Mouse (Mus musculus): ENCODE results near the gene Xrra1. TPM values are rescaled to one million over a fixed set of nuclear protein-coding genes. Genes with fewer than 3 reads are reported as not detected.

The Xrra1 gene
- total and polyA plus RNA-seq, 2 experiments from 2014 or later, result 2.1 to 2.4 TPM

DNA sequence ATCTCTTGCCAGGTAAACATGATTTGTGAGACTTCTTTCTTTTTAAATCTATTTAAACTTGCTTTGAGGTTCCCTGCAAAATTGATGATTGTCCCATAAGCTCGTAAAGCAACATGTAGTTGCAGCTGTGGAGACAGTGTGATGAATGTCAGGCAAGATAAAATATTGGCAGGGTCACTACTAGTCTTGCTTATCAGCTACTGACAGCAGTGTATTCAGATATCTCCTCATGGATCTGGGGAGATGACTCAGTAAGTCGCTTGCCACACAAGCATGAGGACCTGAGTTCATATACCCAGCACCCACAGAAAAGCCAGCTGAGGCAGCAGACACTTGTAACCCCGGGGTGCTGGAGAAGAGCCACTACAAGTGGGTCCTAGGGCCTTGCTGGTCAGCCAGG, 48.5 kb downstream of the Xrra1 start:
- H3K4me3 ChIP-seq (ENCODE audit: low read depth, low read length), result no peak overlapping the region
- 87% methylated on average over 3 of the region's 3 CpGs for WGBS
- DNase-seq (ENCODE audit: low spot score) (no peak), ATAC-seq (ENCODE audit: low FRiP score) (no peak)
- no peak overlapping the region for H3K9ac ChIP-seq (replicated peaks; ENCODE audit: low read length, poor library complexity, severe bottlenecking)
- no peaks in the 10 kb centered on the region for H3K27me3 ChIP-seq (ENCODE audit: insufficient read depth, low read length)
- no peaks in the 10 kb centered on the region for H3K4me1 ChIP-seq (ENCODE audit: insufficient read depth, low read length)
- no peak for TF ChIP-seq CTCF (IDR thresholded peaks at IDR 0.05)
- no peak overlapping the region for H3K4me2 ChIP-seq (ENCODE audit: low read depth, low read length, poor library complexity, severe bottlenecking)
- no peaks in the 10 kb centered on the region for H3K36me3 ChIP-seq (ENCODE audit: insufficient read depth, low read length)
- no peak overlapping the region for H3K27ac ChIP-seq (ENCODE audit: low read depth, low read length)
- H3K9me3 ChIP-seq (ENCODE audit: low read length), result no peaks in the 10 kb centered on the region

DNA sequence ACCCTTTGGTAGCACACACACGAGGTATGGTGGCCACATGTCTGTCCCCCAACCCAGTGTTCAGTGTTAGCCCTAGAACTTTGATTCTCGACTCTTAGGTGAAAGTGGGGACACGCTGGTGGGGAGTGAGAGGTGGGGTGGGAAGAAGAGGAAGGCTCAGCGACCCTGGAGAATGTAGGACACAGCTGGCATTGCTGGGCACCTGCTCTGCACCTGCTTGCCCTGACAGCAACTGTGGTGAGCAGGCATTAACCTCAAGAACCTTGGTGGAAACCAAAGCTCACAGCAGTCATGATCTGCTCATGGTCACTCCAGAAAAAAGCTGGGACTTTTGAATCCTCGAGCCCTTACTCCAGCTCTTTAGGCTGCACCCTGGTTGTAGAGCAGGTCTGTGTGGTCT, 52.1 kb downstream of the Xrra1 start:
- H3K27ac ChIP-seq (ENCODE audit: low read depth, low read length), result no peak overlapping the region
- no peaks in the 10 kb centered on the region for H3K4me1 ChIP-seq (ENCODE audit: insufficient read depth, low read length)
- H3K9me3 ChIP-seq (ENCODE audit: low read length), result no peaks in the 10 kb centered on the region
- WGBS, result 80% methylated on average over 5 of the region's 5 CpGs
- no peak overlapping the region for H3K4me3 ChIP-seq (ENCODE audit: low read depth, low read length)
- no peak overlapping the region for H3K9ac ChIP-seq (replicated peaks; ENCODE audit: low read length, poor library complexity, severe bottlenecking)
- H3K36me3 ChIP-seq (ENCODE audit: insufficient read depth, low read length), result no peaks in the 10 kb centered on the region
- no peak for TF ChIP-seq CTCF (IDR thresholded peaks at IDR 0.05)
- H3K4me2 ChIP-seq (ENCODE audit: low read depth, low read length, poor library complexity, severe bottlenecking), result no peak overlapping the region
- ATAC-seq (ENCODE audit: low FRiP score) (no peak), DNase-seq (ENCODE audit: low spot score) (no peak)
- H3K27me3 ChIP-seq (ENCODE audit: insufficient read depth, low read length), result no peaks in the 10 kb centered on the region

DNA sequence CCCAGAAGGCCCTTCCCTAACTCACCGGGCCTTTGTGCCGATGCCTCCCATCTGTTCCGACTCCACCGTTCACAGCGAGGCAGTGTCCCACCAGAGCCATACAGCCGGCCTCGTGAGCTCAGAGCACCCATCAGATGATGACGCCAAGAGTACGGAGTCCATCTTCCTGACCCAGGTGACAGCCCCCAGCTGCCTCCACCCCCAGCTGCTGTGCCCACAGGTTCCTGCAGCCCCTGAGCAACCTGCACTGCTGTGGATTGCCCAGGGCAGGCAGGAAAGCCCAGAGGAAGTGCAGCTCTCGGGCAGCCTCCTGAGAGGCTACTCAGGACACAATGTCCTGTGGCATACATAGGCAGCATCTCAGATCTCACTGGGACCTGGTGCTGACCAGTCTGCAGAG, 55.4 kb downstream of the Xrra1 start:
- Histone ChIP-seq H3K4me3 (ENCODE audit: low read depth, low read length) (no peak overlapping the region), H3K36me3 (ENCODE audit: insufficient read depth, low read length) (no peaks in the 10 kb centered on the region), H3K9me3 (ENCODE audit: low read length) (no peaks in the 10 kb centered on the region), H3K27ac (ENCODE audit: low read depth, low read length) (no peak overlapping the region), H3K27me3 (ENCODE audit: insufficient read depth, low read length) (no peaks in the 10 kb centered on the region), H3K4me1 (ENCODE audit: insufficient read depth, low read length) (peaks cover 9% of the 10 kb centered on the region; the same call in 1 of the 2 replicates), H3K9ac (replicated peaks; ENCODE audit: low read length, poor library complexity, severe bottlenecking) (no peak overlapping the region), H3K4me2 (ENCODE audit: low read depth, low read length, poor library complexity, severe bottlenecking) (no peak overlapping the region)
- TF ChIP-seq CTCF (IDR thresholded peaks at IDR 0.05), result no peak
- no peak for ATAC-seq (ENCODE audit: low FRiP score)
- 94% methylated on average over 10 of the region's 10 CpGs for WGBS
- DNase-seq (ENCODE audit: low spot score), result no peak

DNA sequence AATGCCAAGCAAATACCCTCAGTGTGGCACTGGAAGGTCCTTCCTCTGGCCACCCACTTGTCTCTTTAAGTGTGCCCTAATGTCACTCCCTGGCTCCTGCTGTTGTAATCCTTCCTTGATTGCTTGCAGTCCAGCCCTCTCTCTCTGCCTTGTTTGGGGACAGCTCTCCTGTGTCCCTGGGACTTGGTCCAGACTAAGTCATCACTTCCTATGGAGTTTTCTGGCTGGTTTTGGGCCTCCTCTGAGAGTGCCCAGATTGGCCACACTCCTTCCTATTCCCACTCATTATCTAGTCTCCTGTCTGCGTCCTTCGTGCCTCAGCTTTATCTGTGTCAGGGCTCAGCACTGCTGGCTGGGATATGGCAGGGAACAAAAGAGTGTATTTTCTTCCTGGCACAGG, 56.6 kb downstream of the Xrra1 start:
- no peak for TF ChIP-seq CTCF (IDR thresholded peaks at IDR 0.05)
- DNase-seq (ENCODE audit: low spot score) (no peak), ATAC-seq (ENCODE audit: low FRiP score) (no peak)
- Histone ChIP-seq H3K27ac (ENCODE audit: low read depth, low read length) (no peak overlapping the region), H3K27me3 (ENCODE audit: insufficient read depth, low read length) (no peaks in the 10 kb centered on the region), H3K4me2 (ENCODE audit: low read depth, low read length, poor library complexity, severe bottlenecking) (no peak overlapping the region), H3K4me1 (ENCODE audit: insufficient read depth, low read length) (peaks cover 9% of the 10 kb centered on the region; the same call in 1 of the 2 replicates), H3K36me3 (ENCODE audit: insufficient read depth, low read length) (0 out of 2 replicates have a peak, but pooled peaks cover 3% of the 10 kb centered on the region), H3K4me3 (ENCODE audit: low read depth, low read length) (no peak overlapping the region), H3K9ac (replicated peaks; ENCODE audit: low read length, poor library complexity, severe bottlenecking) (no peak overlapping the region), H3K9me3 (ENCODE audit: low read length) (no peaks in the 10 kb centered on the region)
- 68% methylated on average over 2 of the region's 2 CpGs for WGBS

DNA sequence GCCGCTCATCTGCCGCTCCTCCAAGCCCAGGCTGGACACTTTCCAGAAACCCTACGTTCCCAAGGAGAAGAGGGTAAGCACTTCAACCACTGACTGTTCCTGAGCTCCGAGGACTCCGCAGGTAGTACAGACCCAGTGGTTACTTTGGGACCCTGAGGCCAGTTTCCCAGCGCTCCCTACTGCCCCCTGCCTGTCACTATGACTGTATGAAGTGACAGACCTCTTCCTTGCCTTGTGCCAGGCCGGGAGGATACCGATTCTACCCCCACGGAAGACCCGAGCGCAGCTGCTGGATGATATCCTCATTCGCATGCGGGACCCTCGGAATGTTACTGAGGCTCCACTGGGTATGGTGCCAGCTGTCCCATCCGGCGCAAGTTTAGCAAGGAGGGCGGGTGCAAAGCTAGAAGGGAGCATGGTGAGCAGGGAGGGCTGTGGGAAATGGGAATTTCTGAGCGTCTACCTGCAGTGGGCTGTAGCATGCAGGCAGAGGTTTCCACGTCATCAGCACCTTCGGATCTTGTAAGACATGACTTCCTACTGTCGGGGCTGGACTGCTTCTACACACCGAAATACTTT, 57.9 kb downstream of the Xrra1 start:
- peak overlapping the region; percentile 35 for H3K4me3 ChIP-seq (ENCODE audit: low read depth, low read length)
- peak overlapping the region; percentile 83 for H3K4me2 ChIP-seq (ENCODE audit: low read depth, low read length, poor library complexity, severe bottlenecking)
- 0 out of 2 replicates have a peak, but pooled peaks cover 3% of the 10 kb centered on the region for H3K36me3 ChIP-seq (ENCODE audit: insufficient read depth, low read length)
- no peak overlapping the region for H3K27ac ChIP-seq (ENCODE audit: low read depth, low read length)
- TF ChIP-seq CTCF (IDR thresholded peaks at IDR 0.05), result peak; percentile 75
- peak; percentile 62; the same call in 1 of the 2 replicates for ATAC-seq (ENCODE audit: low FRiP score)
- peak; percentile 61 for DNase-seq (ENCODE audit: low spot score)
- no peaks in the 10 kb centered on the region for H3K27me3 ChIP-seq (ENCODE audit: insufficient read depth, low read length)
- H3K4me1 ChIP-seq (ENCODE audit: insufficient read depth, low read length), result peaks cover 9% of the 10 kb centered on the region; the same call in 1 of the 2 replicates
- H3K9me3 ChIP-seq (ENCODE audit: low read length), result no peaks in the 10 kb centered on the region
- 7% methylated on average over 22 of the region's 22 CpGs for WGBS
- peak overlapping the region; percentile 48 for H3K9ac ChIP-seq (replicated peaks; ENCODE audit: low read length, poor library complexity, severe bottlenecking)

DNA sequence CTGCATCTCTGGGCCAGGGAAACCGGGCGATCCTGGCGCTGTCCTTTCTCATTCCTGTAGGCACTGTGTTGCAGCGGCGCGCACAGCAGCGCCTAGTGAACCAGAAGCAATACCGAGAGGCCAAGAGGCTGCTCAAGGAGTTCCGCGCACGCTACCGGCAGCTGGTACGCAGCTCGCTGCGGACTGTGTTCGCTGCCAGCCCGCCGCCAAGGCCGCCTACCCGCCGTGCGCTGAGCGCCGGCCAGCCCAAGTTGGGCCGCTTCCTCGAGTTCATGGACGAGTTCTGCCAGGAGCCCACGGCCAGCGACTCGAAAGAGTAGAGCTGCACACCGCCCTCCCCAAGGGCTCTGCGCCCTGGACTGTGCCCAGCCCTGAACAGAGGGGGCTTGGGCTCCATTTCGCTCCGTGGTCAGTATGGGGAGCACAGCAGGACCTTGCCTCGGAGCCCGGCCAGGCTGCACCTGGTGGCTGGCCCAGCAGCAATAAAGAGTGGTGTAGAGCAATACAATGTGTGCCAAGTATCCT, 58.5 kb downstream of the Xrra1 start:
- H3K9ac ChIP-seq (replicated peaks; ENCODE audit: low read length, poor library complexity, severe bottlenecking), result peak overlapping the region; percentile 48
- H3K36me3 ChIP-seq (ENCODE audit: insufficient read depth, low read length), result 0 out of 2 replicates have a peak, but pooled peaks cover 3% of the 10 kb centered on the region
- no peaks in the 10 kb centered on the region for H3K9me3 ChIP-seq (ENCODE audit: low read length)
- H3K27me3 ChIP-seq (ENCODE audit: insufficient read depth, low read length), result no peaks in the 10 kb centered on the region
- ATAC-seq (ENCODE audit: low FRiP score) (peak; percentile 52; the same call in 1 of the 2 replicates), DNase-seq (ENCODE audit: low spot score) (peak; percentile 62)
- peak overlapping the region; percentile 35 for H3K4me3 ChIP-seq (ENCODE audit: low read depth, low read length)
- H3K4me2 ChIP-seq (ENCODE audit: low read depth, low read length, poor library complexity, severe bottlenecking), result peak overlapping the region; percentile 83
- peaks cover 9% of the 10 kb centered on the region; the same call in 1 of the 2 replicates for H3K4me1 ChIP-seq (ENCODE audit: insufficient read depth, low read length)
- under 1% methylated on average over 36 of the region's 36 CpGs for WGBS
- H3K27ac ChIP-seq (ENCODE audit: low read depth, low read length), result no peak overlapping the region
- no peak for TF ChIP-seq CTCF (IDR thresholded peaks at IDR 0.05)
